Comparison of ENCODE assay signal across 10 mouse cellular contexts in the genomic region with DNA sequence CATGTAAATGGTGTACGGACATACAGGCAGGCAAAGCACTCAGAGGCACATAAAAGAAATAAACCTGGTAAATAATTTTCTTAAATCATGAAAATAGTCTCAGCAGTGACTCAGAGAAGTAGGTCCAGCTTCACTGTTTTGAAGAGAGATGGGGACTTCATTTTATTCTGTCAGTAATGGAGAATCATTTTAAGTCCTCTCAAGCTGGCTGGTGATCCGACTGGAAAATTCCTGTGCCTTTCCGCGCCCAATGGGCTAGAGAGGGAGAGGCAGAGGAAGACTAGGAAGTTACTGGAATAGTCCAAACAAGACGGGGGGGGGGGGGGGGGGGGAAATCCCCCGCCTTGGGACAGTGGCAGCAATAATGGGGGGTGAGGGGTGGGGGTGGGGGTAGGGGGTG. TPM values are rescaled to one million over a fixed set of nuclear protein-coding genes. Genes with fewer than 3 reads are reported as not detected.
A peak's percentile ranks its signal among the peaks of the same experiment; 100 is the strongest.
DNase-seq lines count a peak whose midpoint lies in the region; ATAC-seq and TF ChIP-seq lines count a peak whose summit lies in the region.
"Had no signal": no experiment of that assay in that cellular context is flagged by ENCODE, and none has a peak within 500 bp of the region (broad histone marks: within the 10 kb centered on the region; RNA-seq: fewer than 3 reads in every experiment).

No protein-coding gene starts in this region.

- TF ChIP-seq CTCF in gastrocnemius, adult 2 months (IDR thresholded peaks at IDR 0.05), result no peak
- no peak for TF ChIP-seq CTCF in lung, postnatal 0 days (IDR thresholded peaks at IDR 0.05)
- no peak for TF ChIP-seq CTCF in lung, adult 2 months (IDR thresholded peaks at IDR 0.05; ENCODE audit: insufficient read depth, low read length)
- no peak for TF ChIP-seq CTCF in kidney, postnatal 0 days (IDR thresholded peaks at IDR 0.05; ENCODE audit: low read depth)
- no peak for TF ChIP-seq CTCF in small intestine, adult 2 months (IDR thresholded peaks at IDR 0.05; ENCODE audit: extremely low read depth, insufficient read length, insufficient replicate concordance, low read depth, low read length)

- ATAC-seq in lung, postnatal 0 days, result no peak
- ATAC-seq in kidney, postnatal 0 days (replicated peaks; ENCODE audit: low FRiP score, low read depth), result no peak

- WGBS in lung, postnatal 0 days, result 15% methylated on average over 5 of the region's 6 CpGs
- 22% methylated on average over 5 of the region's 6 CpGs for WGBS in lung, adult 2 months
- 14% methylated on average over 6 of the region's 6 CpGs for WGBS in kidney, postnatal 0 days
- 14% methylated on average over 4 of the region's 6 CpGs for WGBS in small intestine, adult 2 months

- 0 out of 2 replicates have a peak overlapping the region, but pooled peaks have one; percentile 43 for H3K4me2 ChIP-seq in lung, postnatal 0 days (replicated peaks; ENCODE audit: low read depth, low read length)
- peak overlapping the region; percentile 33 for H3K4me2 ChIP-seq in kidney, postnatal 0 days (ENCODE audit: low read length)

- H3K9me3 ChIP-seq in lung, postnatal 0 days (ENCODE audit: low read length), result no peaks in the 10 kb centered on the region
- no peaks in the 10 kb centered on the region for H3K9me3 ChIP-seq in kidney, postnatal 0 days (replicated peaks; ENCODE audit: low read length)

- intact Hi-C loops in gastrocnemius, adult 2 months (cut with DNase I), result no loop called here

- H3K9ac ChIP-seq in lung, postnatal 0 days (replicated peaks; ENCODE audit: low read depth), result no peak overlapping the region
- H3K9ac ChIP-seq in kidney, postnatal 0 days (ENCODE audit: low read depth, low read length), result peak overlapping the region; percentile 29; the same call in 1 of the 2 replicates

- H3K27me3 ChIP-seq in lung, postnatal 0 days (replicated peaks; ENCODE audit: insufficient read depth, low read length), result no peaks in the 10 kb centered on the region
- H3K27me3 ChIP-seq in kidney, postnatal 0 days (ENCODE audit: insufficient read depth, low read length), result no peaks in the 10 kb centered on the region
- H3K27me3 ChIP-seq in small intestine, adult 2 months (ENCODE audit: control insufficient read depth, insufficient read depth, low read length), result no peaks in the 10 kb centered on the region

- H3K27ac ChIP-seq in gastrocnemius, adult 2 months, result peak overlapping the region; percentile 63
- no peak overlapping the region for H3K27ac ChIP-seq in lung, postnatal 0 days (ENCODE audit: low read length)
- H3K27ac ChIP-seq in kidney, postnatal 0 days, result peak overlapping the region; percentile 64
- 0 out of 2 replicates have a peak overlapping the region, but pooled peaks have one; percentile 36 for H3K27ac ChIP-seq in small intestine, adult 2 months (ENCODE audit: insufficient read depth, low read depth, low read length)
- H3K27ac ChIP-seq: macrophage had no signal

- no peak for TF ChIP-seq POLR2A in lung, adult 2 months (IDR thresholded peaks at IDR 0.05; ENCODE audit: borderline replicate concordance, extremely low read depth, low read depth, low read length)
- no peak for TF ChIP-seq POLR2A in small intestine, adult 2 months (IDR thresholded peaks at IDR 0.05; ENCODE audit: low read depth, low read length)

- H3K36me3 ChIP-seq in lung, postnatal 0 days (ENCODE audit: insufficient read depth, low read length), result no peaks in the 10 kb centered on the region
- no peaks in the 10 kb centered on the region for H3K36me3 ChIP-seq in kidney, postnatal 0 days (ENCODE audit: insufficient read depth, low read length)
- H3K36me3 ChIP-seq in small intestine, adult 2 months (ENCODE audit: control insufficient read depth, insufficient read depth, low read length), result no peaks in the 10 kb centered on the region

- peak overlapping the region; percentile 52 for H3K4me3 ChIP-seq in gastrocnemius, adult 2 months
- no peak overlapping the region for H3K4me3 ChIP-seq in lung, postnatal 0 days (ENCODE audit: low read depth, low read length)
- H3K4me3 ChIP-seq in lung, adult 2 months (replicated peaks; ENCODE audit: extremely low read depth, low read depth, low read length), result no peak overlapping the region
- H3K4me3 ChIP-seq in kidney, postnatal 0 days (replicated peaks; ENCODE audit: low read depth, low read length), result no peak overlapping the region
- H3K4me3 ChIP-seq in small intestine, adult 2 months (ENCODE audit: low read depth, low read length), result no peak overlapping the region

- peak; percentile 47 for DNase-seq in gastrocnemius, adult 2 months
- no peak for DNase-seq in gastrocnemius, postnatal 4 days (ENCODE audit: low spot score in 2 of 2)
- DNase-seq in lung, postnatal 0 days (ENCODE audit: low spot score), result no peak
- no peak for DNase-seq in lung, adult 2 months
- peak; percentile 40 for DNase-seq in kidney, postnatal 0 days (ENCODE audit: low spot score)
- no peak for DNase-seq in testis, postnatal 10 days (ENCODE audit: low spot score)
- DNase-seq in frontal cortex, postnatal 14 days (ENCODE audit: low spot score in 2 of 2), result no peak
- DNase-seq: right cerebral cortex, postnatal 25 days had no signal

- no peak for TF ChIP-seq EP300 in lung, postnatal 0 days (IDR thresholded peaks at IDR 0.05)

- H3K4me1 ChIP-seq in lung, postnatal 0 days (ENCODE audit: insufficient read depth, low read depth, low read length), result peaks cover 12% of the 10 kb centered on the region; the same call in 1 of the 2 replicates
- H3K4me1 ChIP-seq in lung, adult 2 months (ENCODE audit: control insufficient read depth, insufficient read depth, low read length), result peaks cover 3% of the 10 kb centered on the region
- H3K4me1 ChIP-seq in kidney, postnatal 0 days (replicated peaks; ENCODE audit: insufficient read depth, low read length), result peaks cover 10% of the 10 kb centered on the region
- peaks cover 9% of the 10 kb centered on the region for H3K4me1 ChIP-seq in small intestine, adult 2 months (ENCODE audit: control insufficient read depth, insufficient read depth, insufficient read length, low read length)

RNA-seq across cellular contexts. Expression of gene Ddx6, which starts 5.1 kb away (rescaled TPM):
- total RNA-seq in gastrocnemius, adult 2 months (2021), result 10 to 100 TPM; 68.8 to 74.4 TPM
- total RNA-seq in gastrocnemius, postnatal 4 days (2021), result 100 to 1,000 TPM in 1 of 2 experiments, 10 to 100 TPM in 1; 99.3 to 101 TPM
- 13.9 and 18.3 TPM in 2 replicates for polyA plus RNA-seq in lung, postnatal 0 days (2015; fragmentation: Nextera tagmentation; extraction: Ambion mirVana)
- 17.4 and 24.2 TPM in 2 replicates for polyA plus RNA-seq in lung, adult 2 months (2012; rRNA removed)
- 13.8 and 14.9 TPM in 2 replicates for polyA plus RNA-seq in kidney, postnatal 0 days (2015; fragmentation: Nextera tagmentation; extraction: Ambion mirVana)
- 5.1 and 9.6 TPM in 2 replicates for polyA plus RNA-seq in small intestine, adult 2 months (2012; rRNA removed)

RNA-seq across cellular contexts. Expression of gene Cxcr5, which starts 37.9 kb away (rescaled TPM):
- not detected for total RNA-seq in gastrocnemius, adult 2 months (2021)
- total RNA-seq in gastrocnemius, postnatal 4 days (2021), result under 1 TPM; 0.10 TPM
- 0.17 TPM in 2 replicates for polyA plus RNA-seq in lung, postnatal 0 days (2015; fragmentation: Nextera tagmentation; extraction: Ambion mirVana)
- polyA plus RNA-seq in lung, adult 2 months (2012; rRNA removed), result 6.0 TPM in 2 replicates
- polyA plus RNA-seq in kidney, postnatal 0 days (2015; fragmentation: Nextera tagmentation; extraction: Ambion mirVana), result 0.05 TPM in 1 of 2 replicates, not detected in the other
- 2.0 and 5.7 TPM in 2 replicates for polyA plus RNA-seq in small intestine, adult 2 months (2012; rRNA removed)
- polyA plus RNA-seq: macrophage had no signal

Comparison
In these comparisons a context has a peak if more than half of its experiments do, and no peak if none do; other contexts are left out.
1. DNase-seq: peak in gastrocnemius, adult 2 months (single experiment) and kidney, postnatal 0 days (single experiment); none in gastrocnemius, postnatal 4 days (0 of 2), lung, postnatal 0 days (single experiment), lung, adult 2 months (single experiment), testis, postnatal 10 days (single experiment) and frontal cortex, postnatal 14 days (0 of 2).